Mouse (Mus musculus): ENCODE measurements around the gene Bbc3.
"Not testable (repeated sequence)": the region's sequence is repeated elsewhere in the genome, so short reads cannot be mapped to it uniquely, and the experiment has no call there.

- not testable (repeated sequence) for TF ChIP-seq EP300, CTCF (IDR thresholded peaks at IDR 0.05)
Observed at GRCm38 (mm10) chr7:16266593-16266992, 41.6 kb upstream of the Bbc3 start.
